Mouse (Mus musculus) E14TG2a.4 (cell line): Measurements from ENCODE around the gene Znhit3.

ENCODE experiments used
- CTCF ChIP-seq: conservative IDR thresholded peaks from 2 replicates; pipeline ENCODE4 v1.5.1; 2014; ENCODE audit warnings: low read length
- NANOG ChIP-seq: IDR thresholded peaks from 2 replicates; pipeline ENCODE4 v1.6.1; 2014; ENCODE audit warnings: borderline replicate concordance, low read length, mixed read lengths
- POU5F1 ChIP-seq: IDR thresholded peaks from 2 replicates; pipeline ENCODE4 v1.6.1; 2014; ENCODE audit warnings: low read length, borderline replicate concordance

GRCm38 (mm10) chr11:84945841-84946240 lies 29.7 kb upstream of the Znhit3 start:
- TF ChIP-seq CTCF (no peak), NANOG (no peak), POU5F1 (no peak)
